Mouse (Mus musculus) ovary, postnatal 14 days (tissue): ENCODE results near the gene Fibcd1.

ENCODE experiments used
- DNase-seq: peaks from one replicate; pipeline ENCODE4 v3.0.0; 2022; ENCODE audit warnings: low spot score

Fibcd1 gene

DNA sequence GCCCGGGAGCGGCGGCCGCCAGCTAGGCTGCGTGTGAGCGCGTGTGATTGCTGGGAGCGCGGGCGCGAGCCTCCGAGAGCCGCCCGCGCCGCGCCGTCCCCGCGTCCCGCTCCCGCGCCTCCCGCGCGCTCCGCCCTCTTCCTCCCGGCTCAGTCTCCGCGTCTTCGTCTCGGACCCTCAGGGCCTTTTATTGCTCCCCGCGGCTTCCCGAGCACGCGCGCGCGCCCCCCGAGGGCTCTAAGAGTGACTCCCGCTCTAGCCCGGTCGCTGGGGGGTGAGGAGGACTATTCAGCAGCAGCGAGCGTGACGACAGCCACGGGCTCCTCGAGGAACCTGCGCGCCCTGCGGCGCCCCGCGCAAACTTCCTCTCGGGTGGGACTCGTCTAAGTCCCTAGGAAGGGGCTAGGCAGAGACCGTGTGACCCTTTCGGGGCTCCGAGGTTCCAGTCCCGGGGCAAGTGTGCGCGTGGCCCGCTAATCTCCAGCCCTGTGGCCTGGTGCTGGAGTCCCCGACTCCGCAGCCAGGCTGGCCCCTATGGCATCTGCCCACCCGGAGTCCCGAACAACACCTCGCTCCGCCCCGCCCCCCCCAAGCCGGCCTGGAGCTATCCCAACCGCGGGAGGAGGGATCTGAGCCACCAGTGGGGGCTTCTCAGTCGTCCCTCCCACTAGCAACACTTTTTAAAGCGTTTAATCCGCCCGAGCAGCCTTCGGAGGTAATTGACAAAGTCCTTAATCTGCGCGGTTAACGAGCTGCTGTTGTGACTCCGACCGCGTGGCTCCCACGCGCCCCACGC is at the start of gene Fibcd1:
Gene Fibcd1 (minus strand): TSS at position 110 of the 796 bp plus-strand sequence.
- DNase-seq: no peak

DNA sequence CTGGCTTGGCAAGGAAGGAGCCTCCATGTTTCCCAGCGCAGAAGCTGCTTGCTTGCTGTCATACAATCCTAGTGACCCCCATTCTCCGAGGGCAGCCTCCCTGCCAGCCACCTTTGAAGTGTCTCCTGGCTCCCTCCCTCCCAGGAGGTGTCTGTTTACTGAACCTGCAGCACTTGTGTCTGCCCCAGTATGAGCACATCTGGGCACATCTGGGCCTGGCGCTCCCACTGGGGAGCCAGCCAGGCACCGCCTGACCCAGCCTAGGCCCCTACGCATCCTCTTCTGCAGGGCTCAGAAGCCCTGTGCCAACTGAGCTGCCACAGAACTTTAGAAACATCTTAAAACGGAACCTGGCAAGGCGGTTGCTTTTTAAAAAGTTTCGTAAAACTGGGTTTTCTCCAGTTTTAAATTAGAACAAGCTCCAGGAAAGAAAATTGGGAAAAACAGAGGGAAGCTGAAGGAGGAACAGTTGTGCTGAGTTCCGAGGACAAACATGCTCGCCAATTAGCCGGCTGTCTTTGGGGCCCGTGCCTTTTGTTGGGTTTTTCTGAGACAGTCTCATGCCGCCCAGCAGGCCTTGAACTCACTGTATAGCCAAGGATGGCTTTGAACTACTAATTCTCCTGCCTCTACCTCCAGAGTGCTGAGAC is 48.5 kb upstream of the Fibcd1 start:
- no peak for DNase-seq

GRCm38 (mm10) chr2:31893110-31893669 is 47.4 kb upstream of the Fibcd1 start:
- DNase-seq: no peak

- DNase-seq: no peak
Observed at GRCm38 (mm10) chr2:31891219-31891618, 45.4 kb upstream of the Fibcd1 start.

DNA sequence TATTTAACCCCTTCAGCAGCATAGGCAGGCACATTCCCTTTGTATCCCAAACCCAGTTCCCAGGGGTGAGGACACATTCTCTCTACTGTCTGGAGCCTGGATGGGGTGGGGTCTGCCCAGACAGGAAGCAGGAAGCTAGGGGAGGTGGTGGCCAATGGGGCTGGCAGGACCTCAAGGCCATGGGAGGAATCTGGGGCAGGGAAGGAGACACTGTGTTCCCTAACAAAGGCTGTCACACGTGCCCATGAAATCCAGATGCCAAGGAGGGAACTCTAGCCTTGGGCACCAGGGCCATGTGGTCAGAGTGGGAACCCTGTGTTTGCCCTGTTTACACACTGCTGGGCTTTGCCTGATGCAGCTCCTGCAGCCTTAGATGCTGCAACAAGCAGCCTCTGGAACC is 43.1 kb upstream of the Fibcd1 start:
- no peak for DNase-seq

DNA sequence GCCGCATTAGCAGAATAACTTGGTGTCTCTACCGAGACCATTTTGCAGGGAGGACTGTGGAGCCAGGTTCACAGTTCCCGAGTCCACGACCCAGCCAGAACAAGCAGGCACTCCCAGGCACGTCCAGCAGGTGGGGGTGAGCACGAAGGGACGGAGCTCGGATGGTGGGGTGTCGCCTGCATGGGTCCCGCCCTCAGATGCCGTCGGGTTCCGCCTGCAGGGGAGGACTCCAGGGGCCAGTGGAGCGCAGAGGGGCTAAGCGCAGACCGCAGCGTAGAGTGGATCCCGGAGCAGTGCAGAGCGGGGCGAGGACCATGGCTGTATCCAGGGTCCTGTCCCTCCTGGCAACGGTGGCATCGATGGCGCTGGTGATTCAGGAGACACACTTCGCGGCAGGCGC is 41.2 kb upstream of the Fibcd1 start, which contains the start of gene Lamc3:
Gene Lamc3 (plus strand): TSS at position 262 of the 400 bp plus-strand sequence.
- peak; percentile 57 for DNase-seq

GRCm38 (mm10) chr2:31884806-31885205 is 39.0 kb upstream of the Fibcd1 start:
- DNase-seq: no peak

- no peak for DNase-seq
Observed at GRCm38 (mm10) chr2:31883061-31883460, 37.3 kb upstream of the Fibcd1 start.

GRCm38 (mm10) chr2:31880868-31881267 is 35.1 kb upstream of the Fibcd1 start:
- DNase-seq: no peak

GRCm38 (mm10) chr2:31878610-31879009 is 32.8 kb upstream of the Fibcd1 start:
- DNase-seq: no peak

DNA sequence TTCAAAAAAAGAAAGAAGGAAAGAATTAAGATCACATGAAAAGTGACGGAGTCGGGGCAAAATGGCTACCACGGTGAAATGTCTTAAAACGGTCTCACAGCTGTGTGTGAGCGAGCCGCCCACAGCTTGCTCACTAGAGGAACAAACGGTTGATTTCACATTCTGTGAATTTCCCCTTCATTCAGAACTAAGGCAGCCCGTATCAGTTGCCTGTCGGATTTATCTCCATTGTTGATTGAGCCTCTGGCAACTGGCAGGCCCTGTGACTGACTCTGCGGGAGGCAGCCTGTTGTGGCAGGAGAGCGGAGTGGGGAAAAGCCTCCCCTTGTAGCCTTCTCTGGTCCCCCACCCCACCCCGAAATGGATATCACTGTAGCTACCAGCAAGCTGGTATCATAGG is 30.6 kb upstream of the Fibcd1 start:
- no peak for DNase-seq

GRCm38 (mm10) chr2:31874290-31874855 is 28.6 kb upstream of the Fibcd1 start:
- DNase-seq: no peak

DNA sequence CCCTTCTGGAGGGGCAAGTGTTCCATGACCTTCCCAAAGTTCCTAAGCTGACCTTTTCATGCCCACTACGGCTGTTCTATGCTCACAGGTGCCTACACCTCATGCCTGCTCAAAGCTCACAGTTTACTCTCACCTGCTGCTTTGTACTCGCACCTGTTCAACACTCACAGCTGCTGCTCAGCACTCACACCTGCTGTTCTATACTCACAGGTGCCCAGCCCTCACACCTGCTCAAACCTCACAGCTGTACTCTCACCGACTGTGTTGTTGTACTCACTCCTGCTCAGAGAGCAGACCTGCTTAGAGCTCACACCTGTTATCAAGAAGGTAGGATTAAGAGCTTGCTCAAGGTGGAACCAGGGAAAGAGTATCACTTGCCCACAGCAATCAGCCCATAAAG is 24.9 kb upstream of the Fibcd1 start:
- DNase-seq: no peak

- DNase-seq: no peak
Observed at GRCm38 (mm10) chr2:31869692-31870091, 23.9 kb upstream of the Fibcd1 start.

- no peak for DNase-seq
Observed at GRCm38 (mm10) chr2:31868538-31869164, 22.8 kb upstream of the Fibcd1 start.

DNA sequence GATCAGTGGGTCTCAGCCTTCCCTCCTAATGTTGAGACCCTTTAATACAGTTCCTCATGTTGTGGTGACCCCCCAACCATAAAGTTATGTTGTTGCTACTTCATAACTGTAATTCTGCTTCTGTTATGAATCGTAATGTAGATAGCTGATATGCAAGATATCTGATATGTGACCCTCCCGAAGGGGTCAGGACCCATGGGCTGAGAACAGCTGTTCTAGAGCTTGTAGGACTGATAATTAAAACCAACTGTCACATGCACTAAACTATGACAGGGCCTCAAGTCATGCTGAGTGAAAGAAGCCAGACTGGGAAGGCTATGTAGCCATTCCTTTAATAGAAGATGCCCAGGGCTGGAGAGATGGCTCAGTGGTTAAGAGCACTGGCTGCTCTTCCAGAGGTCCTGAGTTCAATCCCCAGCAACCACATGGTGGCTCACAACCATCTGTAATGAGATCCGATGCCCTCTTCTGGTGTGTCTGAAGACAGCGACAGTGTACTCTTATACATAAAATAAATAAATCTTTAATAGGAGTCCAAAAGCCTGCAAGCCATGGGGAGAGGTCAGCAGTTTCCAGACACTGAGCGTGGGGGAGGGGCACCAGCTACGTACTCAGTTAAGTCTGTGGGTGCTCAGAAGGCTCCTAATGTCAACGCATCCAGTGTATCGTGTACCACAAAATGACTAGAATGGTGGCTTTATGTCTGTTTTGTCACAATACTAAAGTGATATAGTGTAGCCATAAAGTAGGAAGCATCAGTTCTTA is 22.1 kb upstream of the Fibcd1 start:
- no peak for DNase-seq

- DNase-seq: no peak
Observed at GRCm38 (mm10) chr2:31865794-31866193, 20.0 kb upstream of the Fibcd1 start.

DNA sequence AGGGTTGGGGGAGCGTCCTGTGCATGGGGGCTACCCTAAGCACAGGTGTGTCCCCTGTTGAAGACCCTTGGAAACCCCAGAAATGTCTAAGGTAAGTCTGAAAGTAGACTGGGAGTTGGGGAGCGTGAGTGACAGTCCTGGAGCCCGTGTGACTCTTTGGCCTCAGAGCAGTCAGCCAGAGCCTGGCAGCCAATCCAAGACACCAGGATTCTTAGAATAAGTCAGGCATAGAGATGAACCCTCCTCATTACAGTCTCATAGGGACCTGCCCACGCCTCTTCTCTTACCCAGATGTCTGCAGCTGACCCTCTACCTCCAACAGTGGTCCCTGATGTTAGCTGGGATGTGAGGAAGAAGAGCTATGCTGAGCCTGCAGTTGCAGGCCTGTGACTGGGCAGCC is 19.5 kb upstream of the Fibcd1 start:
- DNase-seq: no peak

GRCm38 (mm10) chr2:31864891-31865290 is 19.1 kb upstream of the Fibcd1 start:
- DNase-seq: no peak

DNA sequence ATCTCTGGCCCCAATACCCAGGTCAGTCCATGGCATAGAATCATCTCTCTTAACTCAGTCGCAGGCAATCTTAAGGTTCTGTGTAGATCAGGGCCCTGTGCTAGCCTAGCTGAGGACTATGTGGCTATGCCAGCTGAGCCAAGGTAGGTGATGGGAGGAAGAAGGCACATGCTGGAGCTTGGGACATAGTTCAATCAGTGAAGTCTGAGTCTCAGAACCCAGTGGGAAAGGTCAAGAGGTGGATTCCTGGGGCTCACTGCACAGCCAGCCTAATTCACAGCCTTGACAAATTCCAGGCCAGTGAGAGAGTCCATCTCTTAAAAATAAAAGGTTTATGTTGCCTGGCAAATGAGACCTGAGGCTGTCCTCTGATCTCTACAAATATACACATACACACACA is 18.0 kb upstream of the Fibcd1 start:
- DNase-seq: no peak

GRCm38 (mm10) chr2:31862919-31863318 is 17.1 kb upstream of the Fibcd1 start:
- DNase-seq: no peak

GRCm38 (mm10) chr2:31858500-31858899 is 12.7 kb upstream of the Fibcd1 start:
- no peak for DNase-seq
